Mouse (Mus musculus) thymus, postnatal 0 days (tissue): ENCODE data around the gene Nlrp3. TPM values are rescaled to one million over a fixed set of nuclear protein-coding genes. Genes with fewer than 3 reads are reported as not detected.

Experiments used
- DNase-seq: peaks from one replicate; pipeline ENCODE4 v3.0.0-alpha.2; 2015; ENCODE audit warnings: low spot score
- polyA plus RNA-seq: library from polyadenylated mRNA; unstranded; fragments of >200 nt; fragmentation: Nextera tagmentation; extraction: Ambion mirVana; gene quantifications from 2 replicates; pipeline ENCODE4 v1.2.1, GENCODE M21; 2015

The Nlrp3 gene
- polyA plus RNA-seq, 1 experiment from 2014 or later: 0.49 TPM

GRCm38 (mm10) chr11:59611646-59612045 is 70.3 kb downstream of the Nlrp3 start:
- no peak for DNase-seq

DNA sequence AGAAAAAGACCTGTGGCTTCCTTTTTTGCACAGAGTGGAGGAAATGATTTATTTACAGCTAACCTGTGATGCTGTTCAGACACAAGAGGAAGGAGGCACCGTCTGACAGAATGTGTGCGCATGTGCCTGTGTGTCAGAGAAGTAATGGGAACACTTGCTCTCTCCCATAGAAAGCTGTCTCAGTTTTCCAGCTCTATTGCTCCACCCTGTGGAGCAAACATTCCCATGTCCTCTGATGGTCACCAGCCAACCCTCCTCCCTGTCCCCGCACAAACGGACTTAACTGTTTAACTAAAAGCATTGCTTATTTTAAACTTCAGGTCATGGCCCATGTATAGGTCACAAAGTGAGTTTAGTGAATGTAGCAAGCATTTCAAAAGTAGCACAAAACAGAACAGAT is 72.8 kb downstream of the Nlrp3 start:
- DNase-seq: no peak

Other genes starting within 250 kb of the Nlrp3 start
- gene Wnt9a, start 234.6 kb upstream of the Nlrp3 start, polyA plus RNA-seq: 1.2 TPM in 2 replicates
- gene Prss38, start 165.9 kb upstream of the Nlrp3 start, polyA plus RNA-seq: not detected in 2 replicates
- 10.4 and 11.8 TPM in 2 replicates for gene Jmjd4, start 91.5 kb upstream of the Nlrp3 start, polyA plus RNA-seq
- gene Snap47, start 90.4 kb upstream of the Nlrp3 start, polyA plus RNA-seq: 45.1 and 49.5 TPM in 2 replicates
- gene Zfp867, start 69.1 kb upstream of the Nlrp3 start, polyA plus RNA-seq: 3.3 and 3.8 TPM in 2 replicates
- 14.9 and 15.0 TPM in 2 replicates for gene Zkscan17, start 14.8 kb upstream of the Nlrp3 start, polyA plus RNA-seq
- gene Olfr222, start 34.7 kb downstream of the Nlrp3 start, polyA plus RNA-seq: not detected in 2 replicates
- gene Olfr223, start 51.7 kb downstream of the Nlrp3 start, polyA plus RNA-seq: not detected in 2 replicates
- gene Mprip, start 119.7 kb downstream of the Nlrp3 start, polyA plus RNA-seq: 46.7 and 55.6 TPM in 2 replicates
- 1.4 and 1.6 TPM in 2 replicates for gene Pld6, start 246.1 kb downstream of the Nlrp3 start, polyA plus RNA-seq